Mouse (Mus musculus): ENCODE data around the gene Oxgr1. TPM values are rescaled to one million over a fixed set of nuclear protein-coding genes. Genes with fewer than 3 reads are reported as not detected.
A peak's percentile ranks its signal among the peaks of the same experiment; 100 is the strongest.

Oxgr1 gene
- polyA plus RNA-seq (2014; fragmentation: Nextera tagmentation; extraction: Ambion mirVana): 0.07 and 0.12 TPM in 2 replicates

- Histone ChIP-seq H3K27ac (ENCODE audit: low read depth) (no peak within 1 kb of the TSS), H3K9ac (no peak within 1 kb of the TSS), H3K36me3 (ENCODE audit: insufficient read depth) (no peaks in the 10 kb centered on the region), H3K9me3 (ENCODE audit: low read depth, low read length) (no peaks in the 10 kb centered on the region), H3K4me3 (ENCODE audit: low read depth, low read length) (no peak within 1 kb of the TSS), H3K4me1 (ENCODE audit: insufficient read depth) (no peaks in the 10 kb centered on the region), H3K27me3 (ENCODE audit: insufficient read depth, low read length) (no peaks in the 10 kb centered on the region), H3K4me2 (no peak within 1 kb of the TSS)
- DNase-seq: no peak
- ATAC-seq (ENCODE audit: insufficient read depth): no peak
- 88% methylated on average over 17 of the region's 17 CpGs for WGBS
- no peak for TF ChIP-seq CTCF (IDR thresholded peaks at IDR 0.05; ENCODE audit: low read depth)
Observed at GRCm38 (mm10) chr14:120042187-120042820, at the start of gene Oxgr1. Oxgr1 (minus strand) TSS chr14:120042435.

GRCm38 (mm10) chr14:120090401-120090800, 48.2 kb upstream of the Oxgr1 start:
- Histone ChIP-seq H3K4me2 (no peak overlapping the region), H3K4me1 (ENCODE audit: insufficient read depth) (no peaks in the 10 kb centered on the region), H3K9me3 (ENCODE audit: low read depth, low read length) (no peaks in the 10 kb centered on the region), H3K27me3 (ENCODE audit: insufficient read depth, low read length) (no peaks in the 10 kb centered on the region), H3K4me3 (ENCODE audit: low read depth, low read length) (no peak overlapping the region), H3K36me3 (ENCODE audit: insufficient read depth) (no peaks in the 10 kb centered on the region), H3K27ac (ENCODE audit: low read depth) (peak overlapping the region; percentile 26; the same call in 1 of the 2 replicates), H3K9ac (no peak overlapping the region)
- DNase-seq (no peak), ATAC-seq (ENCODE audit: insufficient read depth) (no peak)
- TF ChIP-seq CTCF (IDR thresholded peaks at IDR 0.05; ENCODE audit: low read depth): no peak
- 47% methylated on average over 1 of the region's 1 CpGs for WGBS

- WGBS: 41% methylated on average over 14 of the region's 14 CpGs
- Histone ChIP-seq H3K9ac (no peak overlapping the region), H3K4me1 (ENCODE audit: insufficient read depth) (no peaks in the 10 kb centered on the region), H3K4me2 (no peak overlapping the region), H3K9me3 (ENCODE audit: low read depth, low read length) (no peaks in the 10 kb centered on the region), H3K27me3 (ENCODE audit: insufficient read depth, low read length) (no peaks in the 10 kb centered on the region), H3K4me3 (ENCODE audit: low read depth, low read length) (no peak overlapping the region), H3K36me3 (ENCODE audit: insufficient read depth) (no peaks in the 10 kb centered on the region), H3K27ac (ENCODE audit: low read depth) (no peak overlapping the region)
- DNase-seq: peak; percentile 30
- no peak for ATAC-seq (ENCODE audit: insufficient read depth)
- no peak for TF ChIP-seq CTCF (IDR thresholded peaks at IDR 0.05; ENCODE audit: low read depth)
Observed at GRCm38 (mm10) chr14:120089649-120090360, 47.6 kb upstream of the Oxgr1 start.

- H3K4me1 ChIP-seq (ENCODE audit: insufficient read depth): no peaks in the 10 kb centered on the region
- no peak for ATAC-seq (ENCODE audit: insufficient read depth)
- H3K27ac ChIP-seq (ENCODE audit: low read depth): no peak overlapping the region
Observed at GRCm38 (mm10) chr14:120089006-120089648, 46.9 kb upstream of the Oxgr1 start.

GRCm38 (mm10) chr14:120084084-120084667, 41.9 kb upstream of the Oxgr1 start:
- H3K9me3 ChIP-seq (ENCODE audit: low read depth, low read length): no peaks in the 10 kb centered on the region
- DNase-seq: no peak
- no peak for ATAC-seq (ENCODE audit: insufficient read depth)
- H3K4me2 ChIP-seq: no peak overlapping the region
- no peaks in the 10 kb centered on the region for H3K4me1 ChIP-seq (ENCODE audit: insufficient read depth)
- H3K36me3 ChIP-seq (ENCODE audit: insufficient read depth): no peaks in the 10 kb centered on the region
- 77% methylated on average over 9 of the region's 9 CpGs for WGBS
- no peak overlapping the region for H3K27ac ChIP-seq (ENCODE audit: low read depth)
- no peak overlapping the region for H3K4me3 ChIP-seq (ENCODE audit: low read depth, low read length)
- no peak for TF ChIP-seq CTCF (IDR thresholded peaks at IDR 0.05; ENCODE audit: low read depth)
- H3K9ac ChIP-seq: no peak overlapping the region
- no peaks in the 10 kb centered on the region for H3K27me3 ChIP-seq (ENCODE audit: insufficient read depth, low read length)

More at GRCm38 (mm10) chr14:120089006-120089648, 46.9 kb upstream of the Oxgr1 start:
- no peak overlapping the region for H3K9ac ChIP-seq
- H3K27me3 ChIP-seq (ENCODE audit: insufficient read depth, low read length): no peaks in the 10 kb centered on the region
- H3K4me2 ChIP-seq: no peak overlapping the region
- no peaks in the 10 kb centered on the region for H3K36me3 ChIP-seq (ENCODE audit: insufficient read depth)
- TF ChIP-seq CTCF (IDR thresholded peaks at IDR 0.05; ENCODE audit: low read depth): no peak
- no peaks in the 10 kb centered on the region for H3K9me3 ChIP-seq (ENCODE audit: low read depth, low read length)
- no peak for DNase-seq
- WGBS: 72% methylated on average over 7 of the region's 7 CpGs
- no peak overlapping the region for H3K4me3 ChIP-seq (ENCODE audit: low read depth, low read length)

GRCm38 (mm10) chr14:120076192-120076591, 34.0 kb upstream of the Oxgr1 start:
- 48% methylated on average over 2 of the region's 2 CpGs for WGBS
- Histone ChIP-seq H3K9ac (no peak overlapping the region), H3K36me3 (ENCODE audit: insufficient read depth) (no peaks in the 10 kb centered on the region), H3K4me2 (no peak overlapping the region), H3K27ac (ENCODE audit: low read depth) (no peak overlapping the region), H3K27me3 (ENCODE audit: insufficient read depth, low read length) (no peaks in the 10 kb centered on the region), H3K4me1 (ENCODE audit: insufficient read depth) (no peaks in the 10 kb centered on the region), H3K9me3 (ENCODE audit: low read depth, low read length) (no peaks in the 10 kb centered on the region), H3K4me3 (ENCODE audit: low read depth, low read length) (no peak overlapping the region)
- ATAC-seq (ENCODE audit: insufficient read depth) (no peak), DNase-seq (peak; percentile 82)
- peak; percentile 71 for TF ChIP-seq CTCF (IDR thresholded peaks at IDR 0.05; ENCODE audit: low read depth)

GRCm38 (mm10) chr14:120075746-120076145, 33.5 kb upstream of the Oxgr1 start:
- H3K36me3 ChIP-seq (ENCODE audit: insufficient read depth): no peaks in the 10 kb centered on the region
- no peaks in the 10 kb centered on the region for H3K4me1 ChIP-seq (ENCODE audit: insufficient read depth)
- H3K4me2 ChIP-seq: no peak overlapping the region
- no peak for TF ChIP-seq CTCF (IDR thresholded peaks at IDR 0.05; ENCODE audit: low read depth)
- H3K9ac ChIP-seq: no peak overlapping the region
- H3K27ac ChIP-seq (ENCODE audit: low read depth): no peak overlapping the region
- no peaks in the 10 kb centered on the region for H3K9me3 ChIP-seq (ENCODE audit: low read depth, low read length)
- ATAC-seq (ENCODE audit: insufficient read depth) (no peak; the same call in 1 of the 2 replicates), DNase-seq (no peak)
- no peaks in the 10 kb centered on the region for H3K27me3 ChIP-seq (ENCODE audit: insufficient read depth, low read length)
- WGBS: 62% methylated on average over 5 of the region's 5 CpGs
- no peak overlapping the region for H3K4me3 ChIP-seq (ENCODE audit: low read depth, low read length)

Data from lung, embryonic 14.5 days (tissue).